Mouse (Mus musculus) testis, adult 2 months (tissue): ENCODE data around the gene Xlr4c. TPM values are rescaled to one million over a fixed set of nuclear protein-coding genes. Genes with fewer than 3 reads are reported as not detected.
"Not testable (repeated sequence)": the region's sequence is repeated elsewhere in the genome, so short reads cannot be mapped to it uniquely, and the experiment has no call there.

Experiments
- H3K27ac ChIP-seq: fragments of 200-500 bp; 2 replicates; pipeline ENCODE4 v1.5.1; 2012; ENCODE audit warnings: low read depth, low read length; ENCODE audit not compliant: control insufficient read depth, insufficient read depth
- H3K27me3 ChIP-seq: fragments of 200-500 bp; 2 replicates; pipeline ENCODE4 v1.6.1; 2012; ENCODE audit warnings: mild to moderate bottlenecking, low read length, moderate library complexity; ENCODE audit not compliant: control insufficient read depth, insufficient read depth
- H3K36me3 ChIP-seq: fragments of 200-500 bp; 2 replicates; pipeline ENCODE4 v1.6.1; 2012; ENCODE audit warnings: mild to moderate bottlenecking, low read length; ENCODE audit not compliant: control insufficient read depth, insufficient read depth
- H3K4me1 ChIP-seq: fragments of 200-500 bp; 2 replicates; pipeline ENCODE4 v1.6.1; 2012; ENCODE audit warnings: low read length; ENCODE audit not compliant: control insufficient read depth, insufficient read depth
- H3K4me3 ChIP-seq: fragments of 200-500 bp; 2 replicates; pipeline ENCODE4 v1.5.1; 2012; ENCODE audit warnings: low read depth, mild to moderate bottlenecking, low read length, moderate library complexity, mixed read lengths; ENCODE audit not compliant: control insufficient read depth
- CTCF ChIP-seq: fragments of 200-500 bp; IDR thresholded peaks from 2 replicates; pipeline ENCODE4 v1.5.1; 2012; ENCODE audit warnings: low read depth, mild to moderate bottlenecking, inconsistent platforms, low read length, moderate library complexity; ENCODE audit not compliant: control insufficient read depth, insufficient read depth, insufficient replicate concordance
- POLR2A ChIP-seq: fragments of 200-500 bp; IDR thresholded peaks from 2 replicates; pipeline ENCODE4 v1.6.1; 2012; ENCODE audit warnings: low read depth, mild to moderate bottlenecking, inconsistent platforms, low read length, moderate library complexity; ENCODE audit not compliant: control insufficient read depth
- polyA plus RNA-seq: library from polyadenylated mRNA; depleted of rRNA; stranded (reverse); fragments of >200 nt; gene quantifications from 2 replicates; pipeline ENCODE4 v1.2.3, GENCODE M21; 2012; rRNA removed

Xlr4c gene
- polyA plus RNA-seq = 0.97 and 2.3 TPM in 2 replicates

- H3K4me3 ChIP-seq, H3K27me3 ChIP-seq, H3K36me3 ChIP-seq, H3K4me1 ChIP-seq, H3K27ac ChIP-seq: not testable (repeated sequence)
These were observed at the start of gene Xlr4c for GRCm38 (mm10) chrX:73242821-73243325. TSS of gene Xlr4c (minus strand) at chrX:73243130.

DNA sequence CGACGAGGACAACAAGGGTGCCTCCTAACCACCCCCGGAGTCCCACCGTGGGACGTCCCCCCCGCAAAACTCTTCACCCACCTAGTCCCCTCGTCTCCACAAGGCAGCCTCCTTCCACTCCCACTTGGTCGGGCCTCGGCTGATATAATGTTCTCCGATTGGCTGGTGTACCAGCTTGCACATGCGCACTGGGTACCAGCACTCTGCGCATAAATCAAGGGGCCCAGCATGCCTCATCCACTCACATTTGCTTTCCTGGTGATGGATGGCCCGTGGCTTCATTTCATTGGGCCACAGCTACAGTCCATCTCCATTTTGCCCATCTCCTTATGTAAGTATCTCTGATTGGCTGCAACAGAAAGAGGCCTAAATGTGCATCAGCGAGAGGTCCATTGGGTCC lies 22.3 kb upstream of the Xlr4c start, which contains the start of gene Xlr3c:
Gene Xlr3c (minus strand): TSS at position 121 of the 400 bp plus-strand sequence.
- not testable (repeated sequence) for H3K27ac ChIP-seq, H3K4me1 ChIP-seq, H3K36me3 ChIP-seq, H3K27me3 ChIP-seq
- H3K4me3 ChIP-seq = peak within 1 kb of the TSS; percentile 9; the same call in 1 of the 2 replicates

DNA sequence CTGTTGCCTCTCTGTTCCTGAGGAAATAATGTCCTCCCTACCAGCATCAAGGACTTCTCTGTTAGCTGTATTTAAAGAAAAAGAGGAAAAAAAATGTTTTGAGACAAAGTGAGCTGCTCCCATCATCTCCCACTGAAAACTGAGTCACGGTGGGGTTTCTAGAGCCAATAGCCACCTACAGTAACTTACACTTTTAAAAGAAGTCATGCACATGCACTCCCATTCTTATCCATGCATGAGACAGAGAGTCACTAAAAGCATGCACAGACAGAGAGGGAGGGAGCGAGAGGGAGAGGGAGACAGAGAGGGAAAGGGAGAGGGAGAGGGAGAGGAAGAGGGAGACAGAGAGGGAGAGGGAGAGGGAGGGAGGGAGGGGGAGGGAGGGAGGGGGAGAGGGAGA lies 19.5 kb upstream of the Xlr4c start:
- not testable (repeated sequence) for H3K36me3 ChIP-seq, H3K27me3 ChIP-seq, H3K4me1 ChIP-seq, H3K4me3 ChIP-seq, H3K27ac ChIP-seq

DNA sequence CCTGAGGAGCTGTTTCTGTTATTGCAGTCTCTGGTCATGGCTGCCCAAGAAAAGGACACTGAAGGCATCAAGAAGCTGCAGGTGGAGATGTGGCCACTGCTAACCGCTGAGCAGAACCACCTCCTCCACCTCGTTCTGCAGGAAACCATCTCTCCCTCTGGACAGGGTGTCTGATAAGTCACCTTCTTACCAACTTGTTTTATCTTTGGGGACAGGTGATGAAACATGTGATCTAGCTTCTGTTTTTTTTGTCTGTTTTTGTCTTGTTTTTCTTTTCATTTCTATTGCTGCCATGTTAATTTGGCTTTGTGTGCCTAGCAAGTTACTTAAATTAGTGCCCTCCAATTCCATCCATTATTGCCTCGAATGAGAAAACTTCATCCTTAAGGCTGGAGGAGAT lies 13.6 kb downstream of the Xlr4c start:
- no peaks in the 10 kb centered on the region for H3K36me3 ChIP-seq
- H3K27ac ChIP-seq = no peak overlapping the region
- no peaks in the 10 kb centered on the region for H3K27me3 ChIP-seq
- TF ChIP-seq CTCF = no peak
- TF ChIP-seq POLR2A = no peak
- no peaks in the 10 kb centered on the region; the same call in 1 of the 2 replicates for H3K4me1 ChIP-seq
- peak overlapping the region; percentile 95 for H3K4me3 ChIP-seq

DNA sequence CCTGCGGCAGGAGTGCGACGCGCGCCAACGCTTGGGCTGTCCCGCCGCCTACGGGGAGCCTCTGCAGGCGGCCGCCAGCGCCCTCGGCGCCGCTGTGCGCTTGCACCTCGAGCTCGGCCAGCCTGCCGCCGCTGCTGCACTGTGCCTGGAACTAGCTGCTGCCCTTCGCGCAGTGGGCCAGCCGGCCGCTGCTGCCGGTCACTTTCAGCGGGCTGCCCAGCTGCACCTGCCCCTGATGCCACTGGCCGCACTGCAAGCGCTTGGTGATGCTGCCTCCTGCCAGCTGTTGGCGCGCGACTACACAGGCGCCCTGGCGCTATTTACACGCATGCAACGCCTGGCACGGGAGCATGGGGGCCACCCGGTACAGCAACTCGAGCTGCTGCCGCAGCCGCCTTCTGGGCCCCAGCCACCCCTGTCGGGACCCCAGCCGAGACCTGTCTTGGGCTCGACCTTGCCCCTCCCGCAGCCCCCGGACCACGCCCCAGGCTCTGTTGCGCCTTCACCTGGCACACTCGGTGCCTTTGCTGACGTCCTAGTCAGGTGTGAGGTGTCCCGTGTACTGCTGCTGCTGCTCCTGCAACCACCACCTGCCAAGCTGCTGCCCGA lies 14.2 kb downstream of the Xlr4c start:
- Histone ChIP-seq H3K4me3 (peak overlapping the region; percentile 95), H3K4me1 (no peaks in the 10 kb centered on the region; the same call in 1 of the 2 replicates), H3K27me3 (no peaks in the 10 kb centered on the region), H3K36me3 (no peaks in the 10 kb centered on the region), H3K27ac (peak overlapping the region; percentile 89)
- TF ChIP-seq CTCF (no peak), POLR2A (no peak; the same call in 1 of the 2 replicates)

DNA sequence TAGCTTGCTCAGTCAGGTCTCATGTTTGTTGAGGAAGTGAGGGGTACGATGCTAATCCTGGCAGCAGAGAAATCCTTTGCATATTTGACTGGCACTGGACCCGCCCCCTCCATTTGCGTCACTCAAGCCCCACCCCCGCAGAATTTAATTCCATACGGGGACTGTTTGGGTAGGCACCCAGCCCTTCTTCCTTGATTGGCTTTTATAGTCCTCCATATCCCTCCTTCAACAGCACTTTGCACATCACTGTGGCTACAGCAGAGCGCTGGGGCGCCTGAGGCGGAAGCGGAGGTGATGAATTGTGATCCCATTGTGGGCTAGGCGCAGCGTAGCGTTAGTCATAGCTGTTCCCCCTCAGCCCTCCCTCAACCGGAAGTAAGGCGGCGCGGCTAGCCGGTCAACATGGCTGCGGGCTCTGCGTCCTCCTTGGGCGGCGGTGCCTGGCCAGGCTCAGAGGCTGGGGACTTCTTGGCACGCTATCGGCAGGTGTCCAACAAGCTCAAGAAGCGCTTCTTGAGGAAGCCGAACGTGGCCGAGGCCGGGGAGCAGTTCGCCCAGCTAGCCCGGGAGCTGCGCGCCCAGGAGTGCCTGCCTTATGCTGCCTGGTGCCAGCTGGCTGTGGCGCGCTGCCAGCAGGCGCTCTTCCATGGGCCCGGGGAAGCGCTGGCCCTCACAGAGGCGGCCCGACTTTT lies 14.9 kb downstream of the Xlr4c start, which contains the start of gene F8a:
Gene F8a (plus strand): TSS at position 378 of the 692 bp plus-strand sequence.
- no peaks in the 10 kb centered on the region for H3K27me3 ChIP-seq
- H3K4me1 ChIP-seq = no peaks in the 10 kb centered on the region; the same call in 1 of the 2 replicates
- H3K27ac ChIP-seq = peak within 1 kb of the TSS; percentile 89
- TF ChIP-seq CTCF = no peak
- TF ChIP-seq POLR2A = peak; percentile 76
- peak within 1 kb of the TSS; percentile 95 for H3K4me3 ChIP-seq
- H3K36me3 ChIP-seq = no peaks in the 10 kb centered on the region

- Histone ChIP-seq H3K4me1 (no peaks in the 10 kb centered on the region; the same call in 1 of the 2 replicates), H3K4me3 (no peak overlapping the region), H3K27me3 (no peaks in the 10 kb centered on the region), H3K27ac (no peak overlapping the region), H3K36me3 (no peaks in the 10 kb centered on the region)
- TF ChIP-seq CTCF (no peak), POLR2A (no peak)
These were observed 17.6 kb downstream of the Xlr4c start for GRCm38 (mm10) chrX:73225365-73225764.

DNA sequence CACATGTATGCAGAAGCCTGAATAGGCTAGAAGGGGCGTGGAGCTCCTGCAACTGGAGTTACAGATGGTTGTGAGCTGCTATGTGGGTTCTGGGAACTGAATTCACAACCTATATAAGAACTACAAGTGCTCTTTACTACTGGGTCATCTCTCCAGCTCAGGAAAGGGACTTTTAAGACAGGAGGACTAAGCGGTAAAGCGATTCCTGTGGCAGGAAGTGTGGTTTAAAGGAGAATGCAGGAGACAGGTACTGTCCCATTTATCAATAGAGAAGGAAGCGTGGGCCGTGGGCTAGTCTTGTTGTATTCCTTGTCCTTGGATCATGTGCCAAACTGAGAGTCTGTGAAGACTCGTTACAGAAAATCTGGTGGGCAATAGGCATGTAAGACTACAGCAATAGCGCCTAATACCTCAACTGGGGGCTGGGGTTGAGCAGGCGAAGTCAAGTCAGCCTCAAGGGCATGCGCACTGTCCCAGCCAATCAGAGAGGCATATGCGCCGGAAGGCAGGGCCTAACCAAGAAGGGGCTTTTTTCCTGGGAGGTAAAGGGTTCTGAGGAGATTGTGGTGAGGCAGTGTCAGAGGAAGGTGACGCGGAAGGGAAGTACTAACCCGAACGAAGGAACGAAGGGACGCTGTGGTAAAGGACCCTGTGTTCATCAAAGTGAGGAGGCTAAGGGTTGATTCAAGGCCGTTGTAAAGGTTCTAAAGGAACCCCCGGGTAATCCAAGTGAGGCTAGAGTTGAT lies 28.9 kb downstream of the Xlr4c start, which contains the start of gene Xlr4b:
Gene Xlr4b (plus strand): TSS at position 515 of the 746 bp plus-strand sequence.
- not testable (repeated sequence) for H3K4me3 ChIP-seq, H3K27me3 ChIP-seq, H3K36me3 ChIP-seq, H3K4me1 ChIP-seq, H3K27ac ChIP-seq

- not testable (repeated sequence) for H3K4me1 ChIP-seq, H3K36me3 ChIP-seq, H3K27me3 ChIP-seq, H3K4me3 ChIP-seq, H3K27ac ChIP-seq
These were observed 51.0 kb downstream of the Xlr4c start, which contains the start of gene Xlr3b for GRCm38 (mm10) chrX:73191934-73192333. TSS of gene Xlr3b (plus strand) at chrX:73192207.
